Mouse (Mus musculus) heart, postnatal 0 days (tissue): ENCODE measurements around the gene Prdm1.

Source experiments
- CTCF ChIP-seq: IDR thresholded peaks from 2 replicates; pipeline ENCODE4 v1.5.1; 2016; ENCODE audit warnings: antibody characterized with exemption, control low read depth, low read depth
- EP300 ChIP-seq: IDR thresholded peaks from 2 replicates; pipeline ENCODE4 v1.6.1; 2016; ENCODE audit warnings: antibody characterized with exemption, low read depth

DNA sequence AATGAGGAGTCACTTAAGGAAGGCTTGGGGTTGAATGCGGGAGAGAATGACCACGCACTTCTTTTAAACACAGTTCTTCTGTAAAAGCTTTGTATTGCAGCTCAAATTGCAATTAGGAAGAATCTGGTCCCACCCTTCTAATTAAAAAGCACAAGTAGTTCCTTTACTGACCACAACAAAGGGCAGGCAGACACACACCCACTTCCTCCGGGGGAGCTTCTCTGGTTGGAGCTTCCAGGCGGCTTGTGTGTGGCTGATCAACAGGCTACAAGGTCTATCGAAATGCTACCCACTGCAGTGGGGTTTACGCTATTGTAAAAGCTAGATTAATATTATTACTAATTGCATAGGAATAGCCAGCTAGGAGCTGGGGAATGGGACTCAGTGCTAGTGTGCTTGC, 45.2 kb downstream of the Prdm1 start:
- no peak for TF ChIP-seq CTCF
- TF ChIP-seq EP300, result no peak
